Mouse (Mus musculus) erythroblast, embryonic 14.5 days (primary cell): Measurements from ENCODE around the gene Scn2b. TPM values are rescaled to one million over a fixed set of nuclear protein-coding genes. Genes with fewer than 3 reads are reported as not detected.

ENCODE experiments used
- H3K27me3 ChIP-seq: 2 replicates; pipeline ENCODE4 v1.6.1; 2012; ENCODE audit warnings: inconsistent platforms; ENCODE audit not compliant: control insufficient read depth
- H3K36me3 ChIP-seq: 2 replicates; pipeline ENCODE4 v1.6.1; 2012; ENCODE audit warnings: mild to moderate bottlenecking, inconsistent platforms; ENCODE audit not compliant: control insufficient read depth
- H3K4me1 ChIP-seq: 2 replicates; pipeline ENCODE4 v1.6.1; 2012; ENCODE audit warnings: inconsistent platforms; ENCODE audit not compliant: control insufficient read depth
- H3K4me3 ChIP-seq: replicated peaks from 2 replicates; pipeline ENCODE3; 2012; ENCODE audit warnings: moderate library complexity, mild to moderate bottlenecking, inconsistent platforms
- H3K9me3 ChIP-seq: 2 replicates; pipeline ENCODE4 v1.6.1; 2012; ENCODE audit warnings: low read length, inconsistent platforms, mixed read lengths; ENCODE audit not compliant: control insufficient read depth
- GATA1 ChIP-seq: IDR thresholded peaks from 2 replicates; pipeline ENCODE4 v1.6.1; 2012; ENCODE audit warnings: low read length, inconsistent platforms, mixed read lengths
- TAL1 ChIP-seq: IDR thresholded peaks from 3 replicates; pipeline ENCODE4 v1.6.1; 2012; ENCODE audit warnings: low read length, inconsistent platforms, mixed read lengths
- polyA plus RNA-seq: library from polyadenylated mRNA; stranded (reverse); fragments of >175 nt; gene quantifications from 2 replicates; pipeline ENCODE4 v1.2.3, GENCODE M21; 2012

Gene Scn2b
- not detected in 2 replicates for polyA plus RNA-seq

- H3K36me3 ChIP-seq = no peaks in the 10 kb centered on the region
- peaks cover 19% of the 10 kb centered on the region for H3K27me3 ChIP-seq
- TF ChIP-seq GATA1 (no peak), TAL1 (no peak)
- H3K4me1 ChIP-seq = no peaks in the 10 kb centered on the region
- no peaks in the 10 kb centered on the region for H3K9me3 ChIP-seq
- peak within 1 kb of the TSS; percentile 30 for H3K4me3 ChIP-seq
Observed at GRCm38 (mm10) chr9:45117741-45118431, at the start of gene Scn2b. Scn2b (plus strand) TSS chr9:45117782.

- TF ChIP-seq TAL1 = no peak
- no peak for TF ChIP-seq GATA1
- Histone ChIP-seq H3K4me3 (no peak overlapping the region), H3K27me3 (no peaks in the 10 kb centered on the region), H3K4me1 (no peaks in the 10 kb centered on the region), H3K36me3 (no peaks in the 10 kb centered on the region), H3K9me3 (no peaks in the 10 kb centered on the region)
Observed at GRCm38 (mm10) chr9:45071800-45072199, 45.8 kb upstream of the Scn2b start.

GRCm38 (mm10) chr9:45077859-45078258, 39.7 kb upstream of the Scn2b start:
- no peaks in the 10 kb centered on the region for H3K9me3 ChIP-seq
- no peaks in the 10 kb centered on the region for H3K36me3 ChIP-seq
- TF ChIP-seq TAL1 = no peak
- no peak for TF ChIP-seq GATA1
- H3K4me3 ChIP-seq = no peak overlapping the region
- H3K4me1 ChIP-seq = no peaks in the 10 kb centered on the region
- no peaks in the 10 kb centered on the region for H3K27me3 ChIP-seq

- Histone ChIP-seq H3K27me3 (no peaks in the 10 kb centered on the region), H3K9me3 (no peaks in the 10 kb centered on the region), H3K36me3 (no peaks in the 10 kb centered on the region), H3K4me1 (no peaks in the 10 kb centered on the region), H3K4me3 (no peak within 1 kb of the TSS)
- TF ChIP-seq TAL1 (no peak), GATA1 (no peak)
Observed at GRCm38 (mm10) chr9:45079011-45079410, 38.6 kb upstream of the Scn2b start, which contains the start of gene Jaml. Jaml (plus strand) TSS chr9:45079183.

GRCm38 (mm10) chr9:45083132-45083531, 34.5 kb upstream of the Scn2b start:
- no peak overlapping the region for H3K4me3 ChIP-seq
- H3K27me3 ChIP-seq = no peaks in the 10 kb centered on the region
- H3K36me3 ChIP-seq = no peaks in the 10 kb centered on the region
- no peak for TF ChIP-seq GATA1
- TF ChIP-seq TAL1 = no peak
- no peaks in the 10 kb centered on the region for H3K9me3 ChIP-seq
- no peaks in the 10 kb centered on the region for H3K4me1 ChIP-seq

- Histone ChIP-seq H3K36me3 (no peaks in the 10 kb centered on the region), H3K4me3 (no peak overlapping the region), H3K27me3 (no peaks in the 10 kb centered on the region), H3K4me1 (no peaks in the 10 kb centered on the region), H3K9me3 (no peaks in the 10 kb centered on the region)
- TF ChIP-seq GATA1 = no peak
- no peak for TF ChIP-seq TAL1
Observed at GRCm38 (mm10) chr9:45084556-45084955, 33.0 kb upstream of the Scn2b start.

GRCm38 (mm10) chr9:45085741-45086690, 31.6 kb upstream of the Scn2b start:
- Histone ChIP-seq H3K27me3 (no peaks in the 10 kb centered on the region), H3K36me3 (no peaks in the 10 kb centered on the region)

GRCm38 (mm10) chr9:45088040-45088439, 29.5 kb upstream of the Scn2b start:
- TF ChIP-seq TAL1 (no peak), GATA1 (no peak)
- 0 out of 2 replicates have a peak, but pooled peaks cover 2% of the 10 kb centered on the region for H3K27me3 ChIP-seq
- no peaks in the 10 kb centered on the region for H3K4me1 ChIP-seq
- H3K36me3 ChIP-seq = no peaks in the 10 kb centered on the region
- H3K9me3 ChIP-seq = no peaks in the 10 kb centered on the region
- no peak overlapping the region for H3K4me3 ChIP-seq

More at GRCm38 (mm10) chr9:45085741-45086690, 31.6 kb upstream of the Scn2b start:
- H3K4me1 ChIP-seq = no peaks in the 10 kb centered on the region
- TF ChIP-seq GATA1 = no peak
- TF ChIP-seq TAL1 = no peak
- H3K9me3 ChIP-seq = no peaks in the 10 kb centered on the region
- H3K4me3 ChIP-seq = no peak overlapping the region

- H3K9me3 ChIP-seq = no peaks in the 10 kb centered on the region
- no peak overlapping the region for H3K4me3 ChIP-seq
- H3K27me3 ChIP-seq = 0 out of 2 replicates have a peak, but pooled peaks cover 2% of the 10 kb centered on the region
- H3K4me1 ChIP-seq = no peaks in the 10 kb centered on the region
- TF ChIP-seq GATA1 (no peak), TAL1 (no peak)
- no peaks in the 10 kb centered on the region for H3K36me3 ChIP-seq
Observed at GRCm38 (mm10) chr9:45090811-45091210, 26.8 kb upstream of the Scn2b start.
